Mouse (Mus musculus) forebrain, embryonic 11.5 days (tissue): ENCODE data around the gene Rab7. TPM values are rescaled to one million over a fixed set of nuclear protein-coding genes. Genes with fewer than 3 reads are reported as not detected.
"Not testable (repeated sequence)": the region's sequence is repeated elsewhere in the genome, so short reads cannot be mapped to it uniquely, and the experiment has no call there.

Experiments
- ATAC-seq: fragments of 200-750 bp; cut with Nextera tagmentation; replicated peaks from 2 replicates; pipeline ENCODE4 v1.8.0; 2017; ENCODE audit warnings: moderate TSS enrichment; ENCODE audit not compliant: low FRiP score
- DNase-seq: peaks from one replicate; pipeline ENCODE4 v3.0.0-alpha.2; 2017; ENCODE audit warnings: low spot score
- H3K27ac ChIP-seq: fragments of 300-500 bp; sonication (generic); 2 replicates; pipeline ENCODE4 v1.5.1; 2014; ENCODE audit warnings: low read depth, low read length
- H3K27me3 ChIP-seq: fragments of 300-500 bp; sonication (generic); 2 replicates; pipeline ENCODE4 v1.6.1; 2014; ENCODE audit warnings: mild to moderate bottlenecking, low read length, mixed read lengths; ENCODE audit not compliant: control insufficient read depth, insufficient read depth
- H3K36me3 ChIP-seq: fragments of 300-500 bp; sonication (generic); 2 replicates; pipeline ENCODE4 v1.6.1; 2014; ENCODE audit warnings: mild to moderate bottlenecking, low read length, moderate library complexity, mixed read lengths; ENCODE audit not compliant: control insufficient read depth, insufficient read depth
- H3K4me1 ChIP-seq: fragments of 300-500 bp; sonication (generic); replicated peaks from 2 replicates; pipeline ENCODE4 v1.6.1; 2014; ENCODE audit warnings: low read length, mixed read lengths; ENCODE audit not compliant: control insufficient read depth, insufficient read depth
- H3K4me2 ChIP-seq: fragments of 300-500 bp; sonication (generic); 2 replicates; pipeline ENCODE4 v1.6.1; 2014; ENCODE audit warnings: low read depth, mild to moderate bottlenecking, low read length, moderate library complexity, mixed read lengths; ENCODE audit not compliant: severe bottlenecking
- H3K4me3 ChIP-seq: fragments of 300-500 bp; sonication (generic); 2 replicates; pipeline ENCODE4 v1.5.1; 2014; ENCODE audit warnings: low read depth, low read length
- H3K9ac ChIP-seq: fragments of 300-500 bp; sonication (generic); 2 replicates; pipeline ENCODE4 v1.6.1; 2014; ENCODE audit warnings: low read length
- H3K9me3 ChIP-seq: fragments of 300-500 bp; sonication (generic); 2 replicates; pipeline ENCODE4 v1.6.1; 2016; ENCODE audit warnings: low read length, mixed read lengths; ENCODE audit not compliant: control insufficient read depth
- WGBS: fragments of 180-500 bp; shearing (Covaris S2); extraction: QIAGEN DNeasy Blood & Tissue Kit; methylation state at CpG from one replicate; pipeline ENCODE4 v1.1.7; 2014; 5-methylcytosine and 5-hydroxymethylcytosine counted together
- microRNA-seq: library from miRNA; unstranded; fragments of <30 nt; microRNA quantifications from one replicate; pipeline ENCODE4, GENCODE M21; 2016; ENCODE audit not compliant: insufficient number of aligned reads
- polyA plus RNA-seq: library from polyadenylated mRNA; unstranded; fragments of >200 nt; fragmentation: Nextera tagmentation; extraction: Ambion mirVana; gene quantifications from 2 replicates; pipeline ENCODE4 v1.2.1, GENCODE M21; 2014

Rab7 gene
- polyA plus RNA-seq, 1 experiment from 2014 or later, result 232 TPM

- H3K4me2 ChIP-seq, H3K4me3 ChIP-seq, DNase-seq: not testable (repeated sequence)
Observed at GRCm38 (mm10) chr6:87962457-87962856, 82.6 kb downstream of the Rab7 start.

More at GRCm38 (mm10) chr6:87962457-87962856, 82.6 kb downstream of the Rab7 start:
- not testable (repeated sequence) for H3K27ac ChIP-seq, H3K27me3 ChIP-seq, H3K9ac ChIP-seq, H3K9me3 ChIP-seq, H3K36me3 ChIP-seq, H3K4me1 ChIP-seq, ATAC-seq
- WGBS, result 70% methylated on average over 4 of the region's 4 CpGs

Small RNA genes within 50 kb of the gene (microRNA-seq; reads per million reads assigned to microRNA genes)
- not detected for gene Gm47286

Other genes with a start within 250 kb of the Rab7 start
- gene Rab43, start 233.1 kb downstream of the Rab7 start, polyA plus RNA-seq, result 9.4 and 9.7 TPM in 2 replicates
- 2.7 and 5.0 TPM in 2 replicates for gene Gm45140, start 209.5 kb downstream of the Rab7 start, polyA plus RNA-seq
- gene Isy1, start 206.5 kb downstream of the Rab7 start, polyA plus RNA-seq, result 64.0 and 73.8 TPM in 2 replicates
- gene Cnbp, start 194.2 kb downstream of the Rab7 start, polyA plus RNA-seq, result 1,299 and 1,307 TPM in 2 replicates
- gene Copg1, start 157.5 kb downstream of the Rab7 start, polyA plus RNA-seq, result 142 and 146 TPM in 2 replicates
- 56.9 and 59.0 TPM in 2 replicates for gene Hmces, start 131.3 kb downstream of the Rab7 start, polyA plus RNA-seq
- 144 and 158 TPM in 2 replicates for gene H1fx, start 63.6 kb downstream of the Rab7 start, polyA plus RNA-seq
- 274 and 284 TPM in 2 replicates for gene Rpn1, start 39.2 kb upstream of the Rab7 start, polyA plus RNA-seq
- gene Gata2, start 148.6 kb upstream of the Rab7 start, polyA plus RNA-seq, result 6.3 and 7.9 TPM in 2 replicates
- not detected in 2 replicates for gene Dnajb8, start 177.0 kb upstream of the Rab7 start, polyA plus RNA-seq